Mouse (Mus musculus) heart, embryonic 10.5 days (tissue): ENCODE measurements at regions not wholly inside any gene's neighbourhood (a gene's known extent, or its start where the extent isn't known, plus 50 kb on each side); places are given as distances from the start of the nearest gene placed in this dataset.

Experiments
- DNase-seq: peaks from one replicate; pipeline ENCODE4 v3.0.0-alpha.2; 2017; ENCODE audit warnings: low spot score
- H3K27ac ChIP-seq: fragments of 300-500 bp; sonication (generic); 2 replicates; pipeline ENCODE4 v1.5.1; 2016; ENCODE audit warnings: mild to moderate bottlenecking
- H3K27me3 ChIP-seq: fragments of 300-500 bp; sonication (generic); 2 replicates; pipeline ENCODE4 v1.6.1; 2016; ENCODE audit warnings: mild to moderate bottlenecking; ENCODE audit not compliant: poor library complexity, insufficient read depth, severe bottlenecking
- H3K36me3 ChIP-seq: fragments of 300-500 bp; sonication (generic); 2 replicates; pipeline ENCODE4 v1.6.1; 2016; ENCODE audit warnings: mild to moderate bottlenecking, moderate library complexity
- H3K4me1 ChIP-seq: fragments of 300-500 bp; sonication (generic); 2 replicates; pipeline ENCODE4 v1.6.1; 2016; ENCODE audit warnings: mild to moderate bottlenecking
- H3K4me3 ChIP-seq: fragments of 300-500 bp; sonication (generic); 2 replicates; pipeline ENCODE4 v1.5.1; 2016; ENCODE audit warnings: mild to moderate bottlenecking, moderate library complexity
- H3K9me3 ChIP-seq: fragments of 300-500 bp; sonication (generic); 2 replicates; pipeline ENCODE4 v1.6.1; 2016; ENCODE audit warnings: mild to moderate bottlenecking, moderate library complexity
- WGBS: fragments of 180-500 bp; shearing (Covaris S2); methylation state at CpG from one replicate; pipeline ENCODE4 v1.1.7; 2016; 5-methylcytosine and 5-hydroxymethylcytosine counted together

DNA sequence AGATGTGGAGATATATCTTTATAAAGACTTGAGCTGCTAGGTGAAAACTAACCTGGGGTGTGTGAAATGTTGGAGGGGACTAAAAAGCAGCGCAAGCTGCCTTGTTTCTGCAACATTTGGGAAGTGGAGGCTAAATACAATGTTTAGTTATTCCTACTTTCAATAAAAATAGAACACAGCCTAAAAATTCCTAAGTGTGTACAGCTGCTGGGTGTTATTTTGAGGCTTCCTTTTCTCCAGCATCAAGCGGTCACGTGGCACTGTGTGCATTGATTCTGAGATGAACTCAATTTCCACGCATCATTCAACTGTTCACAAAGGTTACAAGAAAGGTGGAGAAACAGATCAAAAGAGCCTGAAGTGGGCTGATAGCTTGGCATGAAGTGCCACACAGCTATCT is 896.4 kb downstream of the Adgrl2 start:
- 88% methylated on average over 4 of the region's 4 CpGs for WGBS

DNA sequence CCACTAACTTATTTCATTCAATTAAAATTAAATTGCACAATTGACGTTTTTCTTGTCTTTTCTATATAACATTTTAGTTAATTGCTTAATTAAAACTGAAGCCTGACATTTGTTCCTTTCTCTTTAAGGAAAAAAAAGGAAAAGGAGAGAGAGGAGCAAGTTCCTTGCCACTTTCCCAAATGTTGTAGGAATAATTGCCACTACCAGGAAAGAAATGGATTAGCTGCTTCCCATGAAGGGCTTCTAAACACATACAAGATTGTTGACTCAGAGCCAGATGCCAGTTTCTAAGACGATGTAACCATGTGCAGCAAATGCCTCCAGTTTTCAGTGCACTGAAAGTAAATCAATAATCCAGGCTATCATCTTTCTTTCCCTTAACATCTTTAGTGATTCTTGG is 914.5 kb downstream of the Adgrl2 start:
- no peak for DNase-seq
- WGBS, result 71% methylated on average over 2 of the region's 2 CpGs
- Histone ChIP-seq H3K4me3 (no peak overlapping the region), H3K27ac (no peak overlapping the region), H3K9me3 (no peaks in the 10 kb centered on the region), H3K36me3 (no peaks in the 10 kb centered on the region), H3K27me3 (no peaks in the 10 kb centered on the region), H3K4me1 (no peaks in the 10 kb centered on the region)

More for the DNA sequence above, 896.4 kb downstream of the Adgrl2 start:
- H3K36me3 ChIP-seq, result no peaks in the 10 kb centered on the region
- no peak overlapping the region for H3K27ac ChIP-seq
- H3K27me3 ChIP-seq, result no peaks in the 10 kb centered on the region
- H3K4me1 ChIP-seq, result no peaks in the 10 kb centered on the region
- H3K9me3 ChIP-seq, result no peaks in the 10 kb centered on the region
- no peak overlapping the region for H3K4me3 ChIP-seq
- DNase-seq, result no peak

DNA sequence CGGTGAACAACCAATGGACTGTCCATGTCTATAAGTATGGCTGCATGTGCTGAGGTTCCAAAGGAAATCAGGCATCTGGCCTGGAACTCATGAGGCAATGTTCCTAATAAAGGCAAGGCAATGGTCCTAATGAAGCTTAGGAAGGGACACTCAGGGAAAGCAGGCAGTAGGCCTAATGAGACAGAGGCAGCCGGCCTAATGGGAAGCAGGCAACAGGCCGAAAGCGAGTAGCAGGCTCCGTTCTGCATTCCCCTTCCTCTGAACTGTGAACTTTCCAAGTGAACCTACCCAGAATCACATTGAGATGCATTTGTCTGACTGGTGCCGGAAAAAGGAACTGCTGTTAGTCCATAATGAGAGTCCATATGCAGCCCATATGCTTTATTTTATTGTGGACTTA is 923.7 kb downstream of the Adgrl2 start:
- Histone ChIP-seq H3K4me1 (no peaks in the 10 kb centered on the region), H3K36me3 (no peaks in the 10 kb centered on the region), H3K4me3 (no peak overlapping the region), H3K27me3 (no peaks in the 10 kb centered on the region), H3K9me3 (no peaks in the 10 kb centered on the region), H3K27ac (no peak overlapping the region)
- DNase-seq, result no peak
- WGBS, result 87% methylated on average over 6 of the region's 6 CpGs

DNA sequence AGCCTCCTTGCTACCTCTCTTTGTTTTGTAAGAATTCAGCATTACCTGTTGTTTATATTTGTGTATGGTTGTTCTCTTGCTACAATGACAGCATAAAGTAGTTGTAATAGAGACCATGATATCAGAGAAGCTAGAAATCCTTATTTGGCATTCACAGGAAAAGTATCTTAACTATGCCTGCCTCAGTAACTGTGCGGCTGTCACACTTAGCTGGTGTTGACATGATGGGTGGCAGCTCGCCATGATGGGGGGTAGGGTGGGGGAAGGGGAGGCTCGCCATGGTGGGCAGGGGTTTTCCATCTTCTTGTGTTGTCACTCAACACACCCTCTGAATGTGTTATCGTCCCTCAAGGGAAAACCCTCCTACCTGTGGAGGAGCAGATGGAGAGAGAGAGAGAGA is 934.3 kb downstream of the Adgrl2 start:
- H3K27ac ChIP-seq, result no peak overlapping the region
- H3K4me3 ChIP-seq, result no peak overlapping the region
- 23% methylated on average over 4 of the region's 4 CpGs for WGBS
- H3K36me3 ChIP-seq, result no peaks in the 10 kb centered on the region
- H3K9me3 ChIP-seq, result no peaks in the 10 kb centered on the region
- no peak for DNase-seq
- H3K27me3 ChIP-seq, result no peaks in the 10 kb centered on the region
- H3K4me1 ChIP-seq, result 0 out of 2 replicates have a peak, but pooled peaks cover 4% of the 10 kb centered on the region

DNA sequence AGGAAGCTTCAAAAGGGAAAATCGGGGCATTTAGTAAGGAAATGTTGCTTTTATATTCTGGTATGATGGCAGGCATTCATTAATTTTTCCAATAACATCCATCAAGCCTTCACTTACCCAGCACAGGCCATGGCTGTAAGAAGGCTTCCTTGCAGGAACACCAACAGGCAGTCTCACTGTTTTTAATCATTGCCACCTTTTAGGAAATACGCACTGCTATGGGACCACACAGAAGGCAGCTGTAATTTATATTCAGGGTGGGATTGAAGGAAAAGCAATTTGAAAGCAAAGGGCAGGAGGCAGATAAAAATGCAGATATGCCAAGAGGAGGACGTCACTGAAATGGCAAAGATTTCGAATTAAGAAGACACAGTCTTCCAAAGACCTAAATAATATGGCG is 937.8 kb downstream of the Adgrl2 start:
- H3K27me3 ChIP-seq, result no peaks in the 10 kb centered on the region
- H3K4me1 ChIP-seq, result 0 out of 2 replicates have a peak, but pooled peaks cover 4% of the 10 kb centered on the region
- H3K4me3 ChIP-seq, result no peak overlapping the region
- DNase-seq, result no peak
- WGBS, result 69% methylated on average over 5 of the region's 5 CpGs
- H3K9me3 ChIP-seq, result no peaks in the 10 kb centered on the region
- H3K27ac ChIP-seq, result no peak overlapping the region
- H3K36me3 ChIP-seq, result no peaks in the 10 kb centered on the region

DNA sequence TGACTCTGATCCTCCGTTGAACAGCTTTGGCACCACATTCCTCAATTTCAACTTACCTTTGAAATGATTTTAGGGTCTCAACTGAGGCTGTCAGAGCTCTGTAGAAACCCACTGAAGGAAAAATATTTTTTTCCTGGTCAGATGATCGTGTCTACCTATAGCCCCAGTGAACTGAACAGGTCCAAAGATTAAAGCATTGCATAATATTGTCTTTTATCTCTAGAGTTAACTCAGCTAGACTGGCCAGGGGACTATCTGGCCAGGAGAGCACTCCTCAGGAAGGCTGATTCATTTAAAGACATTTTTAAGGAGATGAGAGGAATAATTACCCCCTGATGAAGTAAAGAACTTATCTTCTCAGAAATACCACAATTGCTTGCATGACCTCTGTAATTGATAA is 942.1 kb downstream of the Adgrl2 start:
- H3K27me3 ChIP-seq, result no peaks in the 10 kb centered on the region
- no peak for DNase-seq
- H3K27ac ChIP-seq, result no peak overlapping the region
- H3K9me3 ChIP-seq, result no peaks in the 10 kb centered on the region
- H3K4me1 ChIP-seq, result no peaks in the 10 kb centered on the region
- no peak overlapping the region for H3K4me3 ChIP-seq
- no peaks in the 10 kb centered on the region for H3K36me3 ChIP-seq
- WGBS, result 77% methylated on average over 2 of the region's 2 CpGs

DNA sequence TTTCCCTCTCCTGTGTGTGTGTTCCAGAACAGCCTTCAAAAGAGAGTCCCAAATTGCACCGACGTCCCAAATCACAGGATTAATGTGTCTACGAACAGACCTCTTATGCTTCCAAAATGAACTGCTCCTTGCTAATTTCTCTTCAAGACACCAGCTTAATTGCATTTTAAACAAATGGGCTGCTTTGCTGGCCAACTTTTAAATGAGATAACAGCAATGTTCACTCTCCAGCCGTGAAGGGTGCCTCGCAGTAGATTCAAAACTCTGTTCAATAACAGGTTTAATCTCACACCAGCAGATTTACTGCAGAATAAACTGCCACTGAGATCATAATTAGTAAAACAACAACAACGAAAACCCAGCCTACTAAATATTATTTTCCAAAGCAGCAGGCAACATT is 957.8 kb downstream of the Adgrl2 start:
- 81% methylated on average over 6 of the region's 6 CpGs for WGBS
- no peaks in the 10 kb centered on the region for H3K27me3 ChIP-seq
- no peak overlapping the region for H3K27ac ChIP-seq
- no peak for DNase-seq
- H3K4me3 ChIP-seq, result no peak overlapping the region
- peaks cover 14% of the 10 kb centered on the region for H3K4me1 ChIP-seq
- no peaks in the 10 kb centered on the region for H3K36me3 ChIP-seq
- no peaks in the 10 kb centered on the region for H3K9me3 ChIP-seq

DNA sequence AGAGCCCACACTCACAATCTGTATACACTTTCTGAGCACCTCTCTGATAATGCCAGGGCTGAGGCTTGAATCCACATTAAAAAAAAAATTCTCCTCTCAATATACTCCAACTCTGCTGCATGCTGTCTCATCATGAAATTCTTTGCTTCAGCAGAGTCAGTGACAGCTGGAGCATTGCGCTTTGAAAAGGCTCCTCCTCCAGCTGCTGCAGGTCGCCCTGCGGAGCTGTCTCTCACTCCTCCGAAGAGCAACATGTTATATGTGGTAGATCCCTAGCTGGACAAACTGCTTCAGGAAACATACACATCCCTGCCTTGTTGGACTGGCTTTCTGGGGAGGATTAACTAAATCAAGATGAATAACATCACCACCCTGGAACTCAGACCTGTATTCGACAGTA is 984.5 kb downstream of the Adgrl2 start:
- Histone ChIP-seq H3K27me3 (no peaks in the 10 kb centered on the region), H3K9me3 (no peaks in the 10 kb centered on the region), H3K4me3 (no peak overlapping the region), H3K4me1 (no peaks in the 10 kb centered on the region), H3K27ac (no peak overlapping the region), H3K36me3 (no peaks in the 10 kb centered on the region)
- no peak for DNase-seq
- WGBS, result 58% methylated on average over 5 of the region's 5 CpGs

DNA sequence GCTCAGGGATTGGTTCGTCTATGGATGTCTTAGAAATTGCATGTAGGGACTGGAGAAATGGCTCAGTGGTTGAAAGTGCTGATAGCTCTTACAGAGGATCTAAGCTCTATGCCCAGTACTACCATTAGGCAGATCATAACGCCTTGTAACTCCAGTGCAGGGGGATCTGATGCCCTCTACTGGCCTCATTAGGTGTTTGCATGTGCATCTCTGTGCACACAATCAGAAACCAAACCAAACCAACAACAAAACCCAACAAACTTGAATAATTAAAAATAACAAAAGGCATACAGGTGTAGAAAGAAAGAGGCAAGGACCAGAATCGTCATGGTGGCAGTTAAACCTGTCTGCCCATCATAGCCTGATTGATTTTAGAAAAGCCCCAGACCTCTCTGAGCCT is 986.3 kb downstream of the Adgrl2 start:
- Histone ChIP-seq H3K9me3 (no peaks in the 10 kb centered on the region), H3K36me3 (no peaks in the 10 kb centered on the region), H3K27me3 (no peaks in the 10 kb centered on the region), H3K27ac (no peak overlapping the region), H3K4me1 (no peaks in the 10 kb centered on the region), H3K4me3 (no peak overlapping the region)
- WGBS, result 48% methylated on average over 3 of the region's 3 CpGs
- no peak for DNase-seq

DNA sequence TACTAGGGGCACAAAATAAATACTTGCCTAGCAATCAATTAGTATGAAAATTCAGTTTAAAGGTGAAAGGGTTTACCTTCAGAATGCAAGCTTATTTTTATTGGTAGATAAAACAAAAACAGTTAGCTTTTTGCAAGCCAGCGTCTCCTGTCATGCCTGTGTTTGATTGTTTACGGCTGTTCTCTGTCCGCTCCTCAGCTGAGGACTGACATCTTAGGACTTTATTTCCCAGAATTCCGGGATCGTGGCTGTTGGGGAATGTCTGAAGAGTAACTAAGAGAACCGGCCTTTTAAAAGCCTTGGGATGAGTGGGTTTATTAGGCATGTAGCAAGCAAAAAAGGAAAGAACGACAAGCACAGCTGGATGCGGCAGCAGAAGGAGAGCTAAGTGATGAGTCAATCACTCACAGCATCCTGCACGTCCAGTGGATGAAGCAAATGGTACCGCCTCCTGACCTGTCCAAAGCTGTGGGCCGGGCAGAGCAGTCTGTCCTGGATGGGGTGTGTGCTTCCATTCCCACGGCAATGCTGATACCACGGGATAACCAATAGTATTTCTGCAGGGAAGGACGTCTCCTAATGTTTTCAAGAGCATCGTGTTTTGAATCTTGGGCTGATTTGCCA is 990.9 kb downstream of the Adgrl2 start:
- Histone ChIP-seq H3K36me3 (no peaks in the 10 kb centered on the region), H3K27me3 (no peaks in the 10 kb centered on the region), H3K4me3 (no peak overlapping the region), H3K27ac (no peak overlapping the region; the same call in 1 of the 2 replicates), H3K9me3 (no peaks in the 10 kb centered on the region), H3K4me1 (no peaks in the 10 kb centered on the region)
- WGBS, result 70% methylated on average over 15 of the region's 15 CpGs
- no peak for DNase-seq

DNA sequence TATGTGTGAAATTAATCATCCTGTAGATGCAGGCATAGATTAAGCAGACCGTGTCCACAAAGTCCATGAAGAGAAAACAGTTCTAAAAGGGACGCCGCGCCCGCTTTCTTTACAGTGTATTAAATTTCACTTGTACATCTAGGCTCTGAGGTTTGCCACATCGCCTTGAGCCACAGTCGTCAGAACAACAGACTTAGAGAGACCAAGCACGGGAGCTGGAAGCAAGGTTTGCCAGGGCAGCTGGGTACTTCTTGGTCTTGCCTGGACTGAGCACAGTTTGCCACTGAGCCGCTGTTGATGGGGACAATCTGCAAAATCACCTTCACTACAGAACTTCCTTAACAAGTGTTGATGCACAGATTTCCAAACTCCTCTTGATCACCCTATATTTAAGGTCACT is 998.6 kb downstream of the Adgrl2 start:
- no peaks in the 10 kb centered on the region for H3K9me3 ChIP-seq
- WGBS, result 79% methylated on average over 9 of the region's 9 CpGs
- H3K36me3 ChIP-seq, result no peaks in the 10 kb centered on the region
- H3K4me3 ChIP-seq, result no peak overlapping the region
- H3K27ac ChIP-seq, result no peak overlapping the region
- DNase-seq, result no peak
- H3K27me3 ChIP-seq, result no peaks in the 10 kb centered on the region
- no peaks in the 10 kb centered on the region for H3K4me1 ChIP-seq

DNA sequence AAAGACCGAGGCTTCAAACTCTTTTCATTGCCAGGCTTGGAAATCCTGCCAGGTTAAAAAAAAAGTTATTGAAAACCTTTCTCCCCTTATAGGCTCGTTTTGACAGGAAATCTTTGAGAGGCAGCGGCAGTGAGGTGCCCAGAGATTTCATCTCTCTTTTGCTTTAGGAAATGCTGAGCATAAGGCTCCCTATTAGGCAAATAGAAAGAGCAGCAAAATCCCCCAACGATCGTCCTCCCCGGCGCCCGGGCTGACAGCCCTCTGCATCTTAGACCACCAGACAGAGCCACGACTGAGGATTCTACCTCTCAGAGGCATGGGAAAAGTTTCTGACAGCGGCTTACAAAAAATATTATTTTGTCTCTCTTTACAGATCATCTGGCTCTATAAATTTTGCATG is 999.5 kb downstream of the Adgrl2 start:
- Histone ChIP-seq H3K9me3 (no peaks in the 10 kb centered on the region), H3K27ac (no peak overlapping the region), H3K4me1 (no peaks in the 10 kb centered on the region), H3K27me3 (no peaks in the 10 kb centered on the region), H3K4me3 (no peak overlapping the region), H3K36me3 (no peaks in the 10 kb centered on the region)
- DNase-seq, result no peak
- WGBS, result 56% methylated on average over 10 of the region's 10 CpGs

DNA sequence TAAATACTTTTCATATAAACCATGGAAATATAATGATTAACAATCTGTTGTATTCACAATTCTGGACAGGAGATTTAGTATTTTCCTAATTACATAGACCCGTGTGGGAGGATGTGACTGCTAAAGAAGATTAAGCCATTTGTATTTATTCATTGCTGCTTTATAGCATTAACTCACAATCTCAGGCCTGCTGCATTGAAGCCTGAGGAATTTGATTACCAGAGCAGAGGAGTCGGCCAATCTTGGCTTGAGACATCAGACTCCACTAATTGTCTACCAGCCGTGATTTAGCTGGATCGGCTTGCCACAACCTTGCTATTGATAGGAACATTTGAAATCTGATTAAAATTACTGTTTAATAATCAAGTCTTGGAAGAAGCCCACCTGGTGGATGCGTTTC is 1007.5 kb downstream of the Adgrl2 start:
- H3K4me1 ChIP-seq, result peaks cover 4% of the 10 kb centered on the region; the same call in 1 of the 2 replicates
- no peaks in the 10 kb centered on the region for H3K27me3 ChIP-seq
- H3K4me3 ChIP-seq, result no peak overlapping the region
- no peak overlapping the region for H3K27ac ChIP-seq
- H3K9me3 ChIP-seq, result no peaks in the 10 kb centered on the region
- 78% methylated on average over 5 of the region's 5 CpGs for WGBS
- no peak for DNase-seq
- no peaks in the 10 kb centered on the region for H3K36me3 ChIP-seq

DNA sequence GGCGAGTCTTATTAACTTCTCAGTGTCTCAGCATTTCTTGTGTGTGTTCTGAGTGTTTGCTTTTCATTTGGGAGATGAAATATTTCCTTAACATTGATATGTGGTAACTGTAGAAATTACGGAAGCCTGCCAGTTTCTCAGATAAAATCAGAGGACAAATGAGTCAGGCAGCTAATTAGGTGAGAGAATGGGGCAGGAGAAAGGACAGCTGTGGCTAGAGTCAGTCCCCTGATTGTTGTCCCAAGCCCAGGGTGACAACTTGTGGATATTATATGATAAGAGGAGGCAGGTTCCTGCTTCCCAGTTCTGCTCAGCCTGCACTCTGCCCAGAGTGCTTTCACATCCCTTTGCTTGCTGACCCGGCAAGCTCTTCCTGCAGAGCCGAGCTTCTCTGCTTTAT is 1008.7 kb downstream of the Adgrl2 start:
- Histone ChIP-seq H3K36me3 (no peaks in the 10 kb centered on the region), H3K9me3 (no peaks in the 10 kb centered on the region), H3K27me3 (no peaks in the 10 kb centered on the region), H3K4me3 (no peak overlapping the region), H3K27ac (no peak overlapping the region), H3K4me1 (peaks cover 4% of the 10 kb centered on the region; the same call in 1 of the 2 replicates)
- WGBS, result 51% methylated on average over 4 of the region's 4 CpGs
- DNase-seq, result no peak
